Mouse (Mus musculus) embryonic facial prominence, embryonic 11.5 days (tissue): Measurements from ENCODE around the gene Wasf1. TPM values are rescaled to one million over a fixed set of nuclear protein-coding genes. Genes with fewer than 3 reads are reported as not detected.

Source experiments
- ATAC-seq: fragments of 200-750 bp; cut with Nextera tagmentation; replicated peaks from 2 replicates; pipeline ENCODE4 v1.8.0; 2017; ENCODE audit warnings: low read depth; ENCODE audit not compliant: insufficient number of reproducible peaks, low FRiP score, low TSS enrichment
- DNase-seq: peaks from one replicate; pipeline ENCODE4 v3.0.0-alpha.2; 2015; ENCODE audit warnings: low spot score
- H3K27ac ChIP-seq: fragments of 300-500 bp; sonication (generic); replicated peaks from 2 replicates; pipeline ENCODE4 v1.5.1; 2014; ENCODE audit warnings: mild to moderate bottlenecking, low read depth, low read length, control low read depth
- H3K27me3 ChIP-seq: fragments of 300-500 bp; sonication (generic); 2 replicates; pipeline ENCODE4 v1.6.1; 2014; ENCODE audit warnings: mild to moderate bottlenecking, low read length, moderate library complexity, mixed read lengths; ENCODE audit not compliant: control insufficient read depth, insufficient read depth
- H3K36me3 ChIP-seq: fragments of 300-500 bp; sonication (generic); replicated peaks from 2 replicates; pipeline ENCODE4 v1.6.1; 2014; ENCODE audit warnings: low read depth, mild to moderate bottlenecking, low read length, moderate library complexity, mixed read lengths; ENCODE audit not compliant: control insufficient read depth, insufficient read depth
- H3K4me1 ChIP-seq: fragments of 300-500 bp; sonication (generic); 2 replicates; pipeline ENCODE4 v1.6.1; 2014; ENCODE audit warnings: low read length, mixed read lengths; ENCODE audit not compliant: control insufficient read depth, insufficient read depth
- H3K4me2 ChIP-seq: fragments of 300-500 bp; sonication (generic); 2 replicates; pipeline ENCODE4 v1.6.1; 2014; ENCODE audit warnings: low read depth, mild to moderate bottlenecking, control low read depth, low read length, moderate library complexity
- H3K4me3 ChIP-seq: fragments of 300-500 bp; sonication (generic); 2 replicates; pipeline ENCODE4 v1.5.1; 2014; ENCODE audit warnings: low read depth, low read length, control low read depth
- H3K9ac ChIP-seq: fragments of 300-500 bp; sonication (generic); replicated peaks from 2 replicates; pipeline ENCODE4 v1.6.1; 2014; ENCODE audit warnings: mild to moderate bottlenecking, control low read depth, low read length
- H3K9me3 ChIP-seq: fragments of 300-500 bp; sonication (generic); replicated peaks from 2 replicates; pipeline ENCODE4 v1.6.1; 2016; ENCODE audit warnings: mild to moderate bottlenecking, low read length, inconsistent platforms, mixed read lengths; ENCODE audit not compliant: control insufficient read depth
- WGBS: fragments of 180-500 bp; shearing (Covaris S2); extraction: QIAGEN DNeasy Blood & Tissue Kit; methylation state at CpG from one replicate; pipeline ENCODE4 v1.1.7; 2014; 5-methylcytosine and 5-hydroxymethylcytosine counted together
- polyA plus RNA-seq: library from polyadenylated mRNA; unstranded; fragments of >200 nt; fragmentation: Nextera tagmentation; extraction: Ambion mirVana; gene quantifications from 2 replicates; pipeline ENCODE4 v1.2.1, GENCODE M21; 2014

The Wasf1 gene
- polyA plus RNA-seq, 1 experiment from 2014 or later: 29.7 TPM

DNA sequence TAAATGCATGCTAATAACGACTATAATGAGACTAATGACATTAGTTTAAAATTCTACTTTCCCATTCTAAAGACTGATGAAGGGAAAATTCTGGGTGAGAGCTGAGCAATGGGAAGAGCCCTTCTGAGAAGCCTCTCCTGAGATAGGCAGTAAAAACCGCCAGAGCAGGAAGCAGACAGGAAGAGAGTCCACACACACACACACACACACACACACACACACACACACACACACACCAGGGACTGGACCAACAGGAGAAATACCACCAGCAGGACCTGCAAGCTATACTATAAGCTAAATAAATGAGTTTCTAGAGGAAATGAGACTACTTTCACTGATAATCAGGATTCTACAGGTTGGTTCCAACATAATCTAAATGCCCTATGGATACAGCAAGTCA is 27.7 kb upstream of the Wasf1 start:
- no peak overlapping the region for H3K9ac ChIP-seq

DNA sequence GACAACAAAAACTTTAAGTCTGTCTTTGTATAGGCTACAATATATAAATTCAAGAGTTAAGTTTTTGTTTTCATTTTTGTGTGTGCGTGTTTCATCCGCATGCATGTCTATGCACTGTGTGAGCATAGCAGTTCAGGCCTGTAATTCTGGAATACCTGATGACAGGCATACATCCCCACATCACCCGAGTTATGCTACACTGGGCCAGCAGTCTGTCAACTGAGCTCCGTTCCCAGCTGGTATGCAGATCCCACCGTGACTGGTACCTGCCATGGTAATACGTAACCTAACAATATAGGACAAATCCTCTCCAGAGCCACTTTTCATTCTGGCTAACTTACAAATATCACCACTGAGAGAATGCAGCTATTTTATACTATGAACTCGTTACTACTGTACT is 26.6 kb upstream of the Wasf1 start:
- Histone ChIP-seq H3K27ac (no peak overlapping the region), H3K4me2 (no peak overlapping the region), H3K4me3 (no peak overlapping the region), H3K4me1 (no peaks in the 10 kb centered on the region), H3K36me3 (no peaks in the 10 kb centered on the region), H3K27me3 (no peaks in the 10 kb centered on the region), H3K9me3 (no peaks in the 10 kb centered on the region), H3K9ac (no peak overlapping the region)
- WGBS: 88% methylated on average over 7 of the region's 7 CpGs
- DNase-seq: no peak
- no peak for ATAC-seq

More for the DNA sequence above, 27.7 kb upstream of the Wasf1 start:
- H3K4me3 ChIP-seq: no peak overlapping the region
- no peaks in the 10 kb centered on the region for H3K27me3 ChIP-seq
- ATAC-seq (no peak), DNase-seq (no peak)
- no peak overlapping the region for H3K27ac ChIP-seq
- no peaks in the 10 kb centered on the region for H3K36me3 ChIP-seq
- no peaks in the 10 kb centered on the region for H3K9me3 ChIP-seq
- H3K4me1 ChIP-seq: no peaks in the 10 kb centered on the region
- 46% methylated on average over 2 of the region's 2 CpGs for WGBS
- no peak overlapping the region for H3K4me2 ChIP-seq

DNA sequence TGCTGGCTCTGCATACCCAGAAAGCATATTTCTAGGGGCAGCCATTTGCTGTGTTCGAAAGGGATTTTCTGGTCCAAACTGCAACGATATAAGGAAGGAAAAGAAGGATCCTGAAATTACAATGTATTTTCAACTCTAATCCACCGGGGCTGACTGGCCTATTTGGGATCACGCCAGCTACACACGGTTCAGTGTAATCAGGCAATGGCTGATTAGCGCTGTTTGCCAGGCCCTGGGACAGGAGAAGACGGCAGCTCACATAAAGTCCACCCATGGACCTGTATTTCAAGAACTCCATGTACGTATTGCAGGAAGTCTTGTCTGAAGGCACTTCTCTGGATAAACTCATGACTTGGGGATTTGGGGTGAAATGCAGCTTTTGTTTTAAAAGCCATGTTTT is 25.7 kb upstream of the Wasf1 start:
- no peak overlapping the region for H3K4me2 ChIP-seq
- no peak overlapping the region for H3K9ac ChIP-seq
- no peak overlapping the region for H3K27ac ChIP-seq
- no peaks in the 10 kb centered on the region for H3K4me1 ChIP-seq
- ATAC-seq: no peak
- DNase-seq: no peak
- H3K36me3 ChIP-seq: no peaks in the 10 kb centered on the region
- no peaks in the 10 kb centered on the region for H3K9me3 ChIP-seq
- no peaks in the 10 kb centered on the region for H3K27me3 ChIP-seq
- 86% methylated on average over 8 of the region's 8 CpGs for whole genome bisulfite sequencing
- no peak overlapping the region for H3K4me3 ChIP-seq

DNA sequence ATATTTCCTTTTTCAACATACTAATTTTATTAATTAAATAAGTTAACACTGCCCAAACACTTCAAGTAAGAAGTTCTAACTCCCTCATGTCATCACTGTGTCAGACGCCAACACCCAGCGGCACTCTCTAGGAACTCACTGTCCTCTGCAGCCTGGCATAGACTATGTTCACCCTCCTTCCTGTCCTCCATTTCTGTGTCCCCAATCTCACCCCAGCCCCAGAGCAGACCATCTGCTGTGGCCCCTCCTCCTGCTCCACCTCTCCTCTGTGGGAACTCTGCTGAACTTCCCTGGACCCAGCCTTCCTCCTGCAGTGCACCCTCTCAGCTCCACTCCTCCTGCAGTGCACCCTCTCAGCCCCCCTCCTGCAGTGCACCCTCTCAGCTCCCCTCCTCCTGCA is 15.2 kb upstream of the Wasf1 start:
- Histone ChIP-seq H3K4me2 (no peak overlapping the region), H3K27me3 (no peaks in the 10 kb centered on the region), H3K9ac (no peak overlapping the region), H3K4me1 (no peaks in the 10 kb centered on the region), H3K4me3 (no peak overlapping the region), H3K9me3 (no peaks in the 10 kb centered on the region), H3K27ac (no peak overlapping the region), H3K36me3 (no peaks in the 10 kb centered on the region)
- 78% methylated on average over 2 of the region's 2 CpGs for WGBS
- ATAC-seq: no peak
- DNase-seq: no peak

DNA sequence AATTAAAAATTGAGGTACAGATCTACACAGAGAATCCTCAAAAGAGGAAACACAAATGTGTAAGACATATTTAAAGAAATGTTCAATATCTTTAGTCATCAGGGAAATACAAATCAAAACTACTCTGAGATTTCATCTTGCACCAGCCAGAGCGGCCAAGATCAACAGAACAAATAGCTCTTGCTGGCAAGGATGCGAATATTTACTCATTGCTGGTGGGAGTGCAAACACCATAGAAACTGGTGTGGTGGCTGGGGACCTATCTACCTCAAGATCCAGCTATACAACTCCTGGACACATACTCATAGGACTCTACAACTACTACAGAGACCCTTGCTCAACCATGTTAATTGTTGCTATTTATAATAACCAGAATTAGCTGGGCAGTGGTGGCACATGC is 12.0 kb upstream of the Wasf1 start:
- no peak for ATAC-seq
- no peaks in the 10 kb centered on the region for H3K36me3 ChIP-seq

DNA sequence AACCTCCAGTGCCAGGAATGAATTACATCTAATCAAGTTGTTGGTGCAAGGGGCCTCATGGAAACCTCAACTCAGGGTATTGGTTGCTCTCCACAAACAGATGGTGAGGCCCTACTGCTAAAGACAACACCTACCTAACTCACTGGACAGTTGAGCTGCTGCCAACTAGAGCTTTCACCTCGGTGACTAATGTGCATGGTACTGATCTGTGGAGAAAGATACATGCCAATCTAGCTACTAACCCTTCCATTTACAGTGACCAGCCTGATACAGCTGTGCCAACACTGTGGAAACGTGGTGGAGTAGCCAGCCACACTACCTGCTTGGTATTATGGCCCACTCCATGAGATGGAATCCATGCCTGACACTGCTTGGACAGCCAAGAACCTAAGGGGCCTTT is 11.2 kb upstream of the Wasf1 start:
- H3K27ac ChIP-seq: no peak overlapping the region
- 84% methylated on average over 2 of the region's 2 CpGs for WGBS
- H3K4me2 ChIP-seq: no peak overlapping the region
- no peak overlapping the region for H3K4me3 ChIP-seq
- DNase-seq (no peak), ATAC-seq (no peak)
- H3K36me3 ChIP-seq: no peaks in the 10 kb centered on the region
- no peaks in the 10 kb centered on the region for H3K27me3 ChIP-seq
- no peak overlapping the region for H3K9ac ChIP-seq
- no peaks in the 10 kb centered on the region for H3K9me3 ChIP-seq
- no peaks in the 10 kb centered on the region for H3K4me1 ChIP-seq

More for the DNA sequence above, 12.0 kb upstream of the Wasf1 start:
- 93% methylated on average over 2 of the region's 2 CpGs for WGBS
- no peak overlapping the region for H3K9ac ChIP-seq
- H3K27ac ChIP-seq: no peak overlapping the region
- no peak overlapping the region for H3K4me3 ChIP-seq
- no peak for DNase-seq
- H3K9me3 ChIP-seq: no peaks in the 10 kb centered on the region
- no peaks in the 10 kb centered on the region for H3K27me3 ChIP-seq
- no peaks in the 10 kb centered on the region for H3K4me1 ChIP-seq
- H3K4me2 ChIP-seq: no peak overlapping the region

DNA sequence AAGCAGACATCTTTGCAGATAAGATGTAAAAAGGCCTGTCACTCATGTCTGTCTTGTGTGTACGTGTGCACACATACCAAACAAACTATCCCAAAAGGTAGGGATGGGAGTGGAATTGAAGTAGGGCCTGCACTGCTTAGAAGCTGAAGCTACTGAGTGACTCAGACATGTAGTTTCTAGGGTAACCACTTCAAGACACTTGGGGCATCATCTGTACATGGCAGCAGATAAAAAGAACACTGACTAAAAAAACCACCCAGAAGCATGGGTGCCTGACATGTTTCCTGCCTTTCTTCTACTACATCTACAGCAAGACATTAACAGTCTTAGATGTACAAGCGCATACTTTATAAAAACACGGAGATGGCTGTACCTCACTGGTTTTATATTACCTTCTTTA is 5.0 kb upstream of the Wasf1 start:
- 88% methylated on average over 3 of the region's 3 CpGs for WGBS
- ATAC-seq: no peak

DNA sequence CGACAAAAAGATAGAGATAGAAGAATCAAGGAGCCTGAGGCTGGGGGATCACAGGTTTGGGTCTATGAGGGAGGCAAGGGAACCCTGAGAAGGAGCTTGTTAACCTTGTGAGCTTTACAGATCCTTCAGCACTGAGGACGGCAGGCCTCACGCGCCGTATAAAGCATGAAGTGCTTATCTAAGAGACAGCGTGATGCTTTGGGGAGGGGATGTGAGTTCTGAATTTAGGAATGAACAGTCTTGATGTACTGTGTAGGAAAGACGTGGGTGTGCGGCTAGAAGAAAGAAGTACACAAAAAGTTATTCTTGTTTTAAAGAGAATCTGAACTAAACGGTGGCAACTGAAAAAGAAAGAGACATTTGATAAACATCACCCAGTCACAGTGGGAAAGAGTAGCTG is 3.3 kb upstream of the Wasf1 start:
- no peaks in the 10 kb centered on the region for H3K4me1 ChIP-seq
- no peaks in the 10 kb centered on the region for H3K36me3 ChIP-seq
- ATAC-seq (no peak), DNase-seq (no peak)
- H3K27ac ChIP-seq: no peak overlapping the region
- H3K27me3 ChIP-seq: no peaks in the 10 kb centered on the region
- no peak overlapping the region for H3K4me3 ChIP-seq
- 85% methylated on average over 9 of the region's 9 CpGs for WGBS
- H3K9me3 ChIP-seq: no peaks in the 10 kb centered on the region
- no peak overlapping the region for H3K9ac ChIP-seq
- H3K4me2 ChIP-seq: no peak overlapping the region

More for the DNA sequence above, 5.0 kb upstream of the Wasf1 start:
- H3K4me3 ChIP-seq: no peak overlapping the region
- no peak overlapping the region for H3K9ac ChIP-seq
- H3K27me3 ChIP-seq: no peaks in the 10 kb centered on the region
- H3K9me3 ChIP-seq: no peaks in the 10 kb centered on the region
- DNase-seq: no peak
- H3K27ac ChIP-seq: no peak overlapping the region
- H3K36me3 ChIP-seq: no peaks in the 10 kb centered on the region
- H3K4me1 ChIP-seq: no peaks in the 10 kb centered on the region
- H3K4me2 ChIP-seq: no peak overlapping the region
